Mouse (Mus musculus) heart, embryonic 13.5 days (tissue): ENCODE data around the gene Sh2d3c. TPM values are rescaled to one million over a fixed set of nuclear protein-coding genes. Genes with fewer than 3 reads are reported as not detected.

ENCODE experiments used
- ATAC-seq: fragments of 200-750 bp; cut with Nextera tagmentation; 2 replicates; pipeline ENCODE4 v1.8.0; 2017; ENCODE audit warnings: moderate TSS enrichment; ENCODE audit not compliant: insufficient number of reproducible peaks, low FRiP score, low TSS enrichment; ENCODE audit errors: extremely low read depth
- H3K27ac ChIP-seq: fragments of 300-500 bp; sonication (generic); replicated peaks from 2 replicates; pipeline ENCODE4 v1.5.1; 2015; ENCODE audit warnings: moderate library complexity, mild to moderate bottlenecking, inconsistent platforms
- H3K27me3 ChIP-seq: fragments of 300-500 bp; sonication (generic); replicated peaks from 2 replicates; pipeline ENCODE4 v1.6.1; 2015; ENCODE audit warnings: mild to moderate bottlenecking, inconsistent platforms
- H3K36me3 ChIP-seq: fragments of 300-500 bp; sonication (generic); 2 replicates; pipeline ENCODE4 v1.6.1; 2015; ENCODE audit warnings: mild to moderate bottlenecking, inconsistent platforms
- H3K4me1 ChIP-seq: fragments of 300-500 bp; sonication (generic); 2 replicates; pipeline ENCODE4 v1.6.1; 2015; ENCODE audit warnings: inconsistent platforms
- H3K4me2 ChIP-seq: fragments of 300-500 bp; sonication (generic); 2 replicates; pipeline ENCODE4 v1.6.1; 2015; ENCODE audit warnings: inconsistent platforms, mild to moderate bottlenecking, moderate library complexity
- H3K4me3 ChIP-seq: fragments of 300-500 bp; sonication (generic); 2 replicates; pipeline ENCODE4 v1.5.1; 2015; ENCODE audit warnings: moderate library complexity, mild to moderate bottlenecking, inconsistent platforms
- H3K9ac ChIP-seq: fragments of 300-500 bp; sonication (generic); 2 replicates; pipeline ENCODE4 v1.6.1; 2015; ENCODE audit warnings: inconsistent platforms, mild to moderate bottlenecking, moderate library complexity
- H3K9me3 ChIP-seq: fragments of 300-500 bp; sonication (generic); 2 replicates; pipeline ENCODE4 v1.6.1; 2016; ENCODE audit warnings: inconsistent platforms
- WGBS: fragments of 180-500 bp; shearing (Covaris S2); methylation state at CpG from one replicate; pipeline ENCODE4 v1.1.7; 2015; ENCODE audit warnings: mixed read lengths; 5-methylcytosine and 5-hydroxymethylcytosine counted together
- polyA plus RNA-seq: library from polyadenylated mRNA; unstranded; fragments of >200 nt; fragmentation: Nextera tagmentation; extraction: Ambion mirVana; gene quantifications from 2 replicates; pipeline ENCODE4 v1.2.1, GENCODE M21; 2015

The Sh2d3c gene
- polyA plus RNA-seq, 1 experiment from 2014 or later, result 33.0 TPM

- peak overlapping the region; percentile 83 for H3K27ac ChIP-seq
- WGBS, result under 1% methylated on average over 16 of the region's 16 CpGs
- H3K4me1 ChIP-seq, result peaks cover 43% of the 10 kb centered on the region
- H3K4me2 ChIP-seq, result peak overlapping the region; percentile 73
- peaks cover 13% of the 10 kb centered on the region; the same call in 1 of the 2 replicates for H3K36me3 ChIP-seq
- H3K9me3 ChIP-seq, result no peaks in the 10 kb centered on the region
- ATAC-seq, result peak; percentile 89
- peak overlapping the region; percentile 81 for H3K9ac ChIP-seq
- no peaks in the 10 kb centered on the region for H3K27me3 ChIP-seq
- peak overlapping the region; percentile 60 for H3K4me3 ChIP-seq
These were observed 6.6 kb downstream of the Sh2d3c start for GRCm38 (mm10) chr2:32727435-32727834.

- Histone ChIP-seq H3K9ac (peak overlapping the region; percentile 81), H3K27me3 (no peaks in the 10 kb centered on the region), H3K27ac (peak overlapping the region; percentile 83), H3K4me3 (peak overlapping the region; percentile 60), H3K9me3 (no peaks in the 10 kb centered on the region), H3K4me1 (peaks cover 51% of the 10 kb centered on the region), H3K4me2 (peak overlapping the region; percentile 73), H3K36me3 (peaks cover 13% of the 10 kb centered on the region; the same call in 1 of the 2 replicates)
- ATAC-seq, result no peak; the same call in 1 of the 2 replicates
- 22% methylated on average over 7 of the region's 7 CpGs for WGBS
These were observed 7.6 kb downstream of the Sh2d3c start for GRCm38 (mm10) chr2:32728463-32728862.

GRCm38 (mm10) chr2:32729547-32729946, 8.7 kb downstream of the Sh2d3c start:
- Histone ChIP-seq H3K4me1 (peaks cover 60% of the 10 kb centered on the region), H3K27ac (peak overlapping the region; percentile 83), H3K27me3 (no peaks in the 10 kb centered on the region), H3K9me3 (no peaks in the 10 kb centered on the region), H3K9ac (peak overlapping the region; percentile 81), H3K4me2 (peak overlapping the region; percentile 73), H3K4me3 (peak overlapping the region; percentile 60), H3K36me3 (peaks cover 13% of the 10 kb centered on the region; the same call in 1 of the 2 replicates)
- no peak for ATAC-seq
- WGBS, result 67% methylated on average over 4 of the region's 4 CpGs

GRCm38 (mm10) chr2:32730854-32731253, 10.0 kb downstream of the Sh2d3c start:
- Histone ChIP-seq H3K9me3 (no peaks in the 10 kb centered on the region), H3K4me3 (peak overlapping the region; percentile 60), H3K4me1 (peaks cover 73% of the 10 kb centered on the region), H3K36me3 (0 out of 2 replicates have a peak, but pooled peaks cover 3% of the 10 kb centered on the region), H3K27ac (peak overlapping the region; percentile 83), H3K4me2 (peak overlapping the region; percentile 73), H3K9ac (peak overlapping the region; percentile 69), H3K27me3 (no peaks in the 10 kb centered on the region)
- 16% methylated on average over 11 of the region's 11 CpGs for WGBS
- ATAC-seq, result no peak

- Histone ChIP-seq H3K4me3 (no peak overlapping the region), H3K27ac (peak overlapping the region; percentile 83), H3K36me3 (0 out of 2 replicates have a peak, but pooled peaks cover 3% of the 10 kb centered on the region), H3K9ac (0 out of 2 replicates have a peak overlapping the region, but pooled peaks have one; percentile 69), H3K4me1 (peaks cover 78% of the 10 kb centered on the region), H3K9me3 (no peaks in the 10 kb centered on the region), H3K27me3 (no peaks in the 10 kb centered on the region; the same call in 1 of the 2 replicates), H3K4me2 (peak overlapping the region; percentile 73)
- ATAC-seq, result no peak
- WGBS, result 58% methylated on average over 4 of the region's 4 CpGs
These were observed 11.1 kb downstream of the Sh2d3c start for GRCm38 (mm10) chr2:32731911-32732310.

- Histone ChIP-seq H3K9me3 (no peaks in the 10 kb centered on the region), H3K4me2 (no peak overlapping the region), H3K27ac (peak overlapping the region; percentile 83), H3K4me1 (peaks cover 75% of the 10 kb centered on the region), H3K9ac (no peak overlapping the region), H3K36me3 (peaks cover 8% of the 10 kb centered on the region), H3K27me3 (no peaks in the 10 kb centered on the region; the same call in 1 of the 2 replicates), H3K4me3 (no peak overlapping the region)
- no peak for ATAC-seq
- 62% methylated on average over 6 of the region's 6 CpGs for WGBS
These were observed 11.8 kb downstream of the Sh2d3c start for GRCm38 (mm10) chr2:32732695-32733094.

- H3K9me3 ChIP-seq, result no peaks in the 10 kb centered on the region
- H3K4me2 ChIP-seq, result peak overlapping the region; percentile 17; the same call in 1 of the 2 replicates
- H3K4me3 ChIP-seq, result no peak overlapping the region
- H3K9ac ChIP-seq, result no peak overlapping the region; the same call in 1 of the 2 replicates
- WGBS, result 40% methylated on average over 4 of the region's 4 CpGs
- peaks cover 3% of the 10 kb centered on the region for H3K27me3 ChIP-seq
- peaks cover 69% of the 10 kb centered on the region for H3K4me1 ChIP-seq
- H3K27ac ChIP-seq, result peak overlapping the region; percentile 83
- ATAC-seq, result no peak
- H3K36me3 ChIP-seq, result peaks cover 14% of the 10 kb centered on the region
These were observed 13.6 kb downstream of the Sh2d3c start for GRCm38 (mm10) chr2:32734480-32734879.

GRCm38 (mm10) chr2:32734933-32735332, 14.1 kb downstream of the Sh2d3c start:
- Histone ChIP-seq H3K36me3 (peaks cover 14% of the 10 kb centered on the region), H3K9ac (no peak overlapping the region), H3K4me2 (peak overlapping the region; percentile 33), H3K27me3 (peaks cover 8% of the 10 kb centered on the region), H3K4me3 (no peak overlapping the region), H3K9me3 (no peaks in the 10 kb centered on the region), H3K4me1 (peaks cover 64% of the 10 kb centered on the region), H3K27ac (peak overlapping the region; percentile 83)
- no peak for ATAC-seq
- 50% methylated on average over 4 of the region's 4 CpGs for whole genome bisulfite sequencing

GRCm38 (mm10) chr2:32736306-32736829, 15.5 kb downstream of the Sh2d3c start:
- Histone ChIP-seq H3K27ac (peak overlapping the region; percentile 83), H3K4me3 (no peak overlapping the region), H3K27me3 (peaks cover 22% of the 10 kb centered on the region), H3K36me3 (peaks cover 14% of the 10 kb centered on the region), H3K4me1 (peaks cover 59% of the 10 kb centered on the region), H3K9ac (peak overlapping the region; percentile 50; the same call in 1 of the 2 replicates), H3K4me2 (0 out of 2 replicates have a peak overlapping the region, but pooled peaks have one; percentile 10), H3K9me3 (no peaks in the 10 kb centered on the region)
- 48% methylated on average over 3 of the region's 3 CpGs for WGBS
- ATAC-seq, result no peak

- peaks cover 14% of the 10 kb centered on the region for H3K36me3 ChIP-seq
- WGBS, result 49% methylated on average over 6 of the region's 6 CpGs
These were observed 16.2 kb downstream of the Sh2d3c start for GRCm38 (mm10) chr2:32737008-32737407.

GRCm38 (mm10) chr2:32739311-32739710, 18.5 kb downstream of the Sh2d3c start:
- peaks cover 46% of the 10 kb centered on the region for H3K4me1 ChIP-seq
- 61% methylated on average over 4 of the region's 4 CpGs for WGBS
- no peak overlapping the region for H3K4me2 ChIP-seq
- H3K9ac ChIP-seq, result no peak overlapping the region
- H3K4me3 ChIP-seq, result no peak overlapping the region
- peaks cover 11% of the 10 kb centered on the region for H3K36me3 ChIP-seq
- H3K9me3 ChIP-seq, result no peaks in the 10 kb centered on the region
- H3K27ac ChIP-seq, result no peak overlapping the region
- ATAC-seq, result no peak
- peaks cover 50% of the 10 kb centered on the region for H3K27me3 ChIP-seq

More at GRCm38 (mm10) chr2:32737008-32737407, 16.2 kb downstream of the Sh2d3c start:
- H3K9ac ChIP-seq, result no peak overlapping the region
- no peak overlapping the region for H3K4me3 ChIP-seq
- no peaks in the 10 kb centered on the region for H3K9me3 ChIP-seq
- peaks cover 59% of the 10 kb centered on the region for H3K4me1 ChIP-seq
- 0 out of 2 replicates have a peak overlapping the region, but pooled peaks have one; percentile 83 for H3K27ac ChIP-seq
- no peak overlapping the region for H3K4me2 ChIP-seq
- H3K27me3 ChIP-seq, result peaks cover 29% of the 10 kb centered on the region
- ATAC-seq, result no peak

- Histone ChIP-seq H3K4me1 (peaks cover 31% of the 10 kb centered on the region), H3K9me3 (no peaks in the 10 kb centered on the region), H3K27ac (no peak within 1 kb of the TSS), H3K36me3 (peaks cover 23% of the 10 kb centered on the region), H3K4me3 (peak within 1 kb of the TSS; percentile 52), H3K4me2 (peak within 1 kb of the TSS; percentile 76), H3K9ac (peak within 1 kb of the TSS; percentile 73), H3K27me3 (peaks cover 50% of the 10 kb centered on the region)
- 12% methylated on average over 11 of the region's 11 CpGs for WGBS
- no peak for ATAC-seq
These were observed 20.0 kb downstream of the Sh2d3c start, which contains the start of gene 6330409D20Rik for GRCm38 (mm10) chr2:32740916-32741272. TSS of gene 6330409D20Rik (minus strand) at chr2:32741016.
